Mouse (Mus musculus) hindbrain, embryonic 16.5 days (tissue): ENCODE data around the gene Ghr. TPM values are rescaled to one million over a fixed set of nuclear protein-coding genes. Genes with fewer than 3 reads are reported as not detected.

Source experiments
- ATAC-seq: fragments of 200-750 bp; cut with Nextera tagmentation; 2 replicates; pipeline ENCODE4 v1.8.0; 2017; ENCODE audit warnings: moderate TSS enrichment, moderate library complexity
- H3K27ac ChIP-seq: fragments of 300-500 bp; sonication (generic); 2 replicates; pipeline ENCODE4 v1.5.1; 2014; ENCODE audit warnings: low read depth, mild to moderate bottlenecking, control low read depth, low read length, moderate library complexity
- H3K27me3 ChIP-seq: fragments of 300-500 bp; sonication (generic); replicated peaks from 2 replicates; pipeline ENCODE4 v1.6.1; 2014; ENCODE audit warnings: low read length; ENCODE audit not compliant: control insufficient read depth, insufficient read depth
- H3K36me3 ChIP-seq: fragments of 300-500 bp; sonication (generic); 2 replicates; pipeline ENCODE4 v1.6.1; 2014; ENCODE audit warnings: mild to moderate bottlenecking, low read length, moderate library complexity, mixed read lengths; ENCODE audit not compliant: control insufficient read depth, insufficient read depth
- H3K4me1 ChIP-seq: fragments of 300-500 bp; sonication (generic); 2 replicates; pipeline ENCODE4 v1.6.1; 2014; ENCODE audit warnings: low read depth, low read length; ENCODE audit not compliant: control insufficient read depth, insufficient read depth
- H3K4me2 ChIP-seq: fragments of 300-500 bp; sonication (generic); 2 replicates; pipeline ENCODE4 v1.6.1; 2014; ENCODE audit warnings: mild to moderate bottlenecking, low read length, control low read depth, moderate library complexity
- H3K4me3 ChIP-seq: fragments of 300-500 bp; sonication (generic); 2 replicates; pipeline ENCODE4 v1.5.1; 2014; ENCODE audit warnings: mild to moderate bottlenecking, low read length, control low read depth, moderate library complexity
- H3K9ac ChIP-seq: fragments of 300-500 bp; sonication (generic); 2 replicates; pipeline ENCODE4 v1.6.1; 2014; ENCODE audit warnings: low read depth, mild to moderate bottlenecking, control low read depth, low read length, moderate library complexity
- H3K9me3 ChIP-seq: fragments of 300-500 bp; sonication (generic); 2 replicates; pipeline ENCODE4 v1.6.1; 2014; ENCODE audit warnings: mild to moderate bottlenecking, low read length, moderate library complexity; ENCODE audit not compliant: control insufficient read depth
- WGBS: fragments of 180-500 bp; shearing (Covaris S2); extraction: QIAGEN DNeasy Blood & Tissue Kit; methylation state at CpG from one replicate; pipeline ENCODE4 v1.1.7; 2014; 5-methylcytosine and 5-hydroxymethylcytosine counted together
- polyA plus RNA-seq: library from polyadenylated mRNA; unstranded; fragments of >200 nt; fragmentation: Nextera tagmentation; extraction: Ambion mirVana; gene quantifications from 2 replicates; pipeline ENCODE4 v1.2.1, GENCODE M21; 2015

Gene Ghr
- polyA plus RNA-seq, 1 experiment from 2014 or later: 10.0 TPM

DNA sequence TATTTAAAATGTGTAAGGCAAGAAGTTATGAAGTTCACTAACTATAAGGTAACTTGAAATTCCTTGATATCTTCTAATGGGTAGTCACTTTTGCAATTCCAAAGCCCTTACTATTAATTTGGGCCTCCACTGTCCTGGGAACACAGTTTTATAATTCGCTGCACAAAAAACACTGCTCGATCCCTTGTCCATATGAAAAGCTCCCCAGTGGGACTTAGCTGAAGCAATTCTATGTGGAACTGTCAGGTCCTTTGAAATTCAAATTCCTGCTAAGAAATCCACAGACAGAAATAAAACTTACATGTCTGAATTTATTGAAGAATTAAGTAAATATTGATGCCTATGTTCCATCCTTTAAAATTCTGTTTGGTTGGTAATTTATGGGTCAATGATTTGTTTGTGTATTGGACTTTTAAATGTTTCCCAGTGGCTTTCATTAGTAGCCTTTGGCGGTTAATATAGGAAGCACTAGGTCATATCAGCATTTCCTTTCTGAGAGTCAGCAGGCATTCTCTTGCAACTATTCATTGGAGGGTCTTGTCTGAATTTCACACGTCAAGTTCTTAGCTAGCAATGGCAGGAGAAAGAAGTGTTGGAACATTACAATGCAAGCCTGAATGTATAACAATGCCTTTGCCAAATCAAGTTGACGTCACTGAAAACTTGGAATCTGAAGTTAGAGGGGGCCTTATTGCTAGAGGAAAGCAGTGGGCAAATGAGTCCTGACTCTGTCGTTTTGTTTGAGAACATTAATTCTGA, 233.8 kb downstream of the Ghr start:
- no peak overlapping the region for H3K27ac ChIP-seq
- WGBS: 26% methylated on average over 6 of the region's 6 CpGs
- H3K4me2 ChIP-seq: no peak overlapping the region
- H3K4me3 ChIP-seq: no peak overlapping the region
- no peaks in the 10 kb centered on the region for H3K4me1 ChIP-seq
- no peaks in the 10 kb centered on the region for H3K9me3 ChIP-seq
- H3K36me3 ChIP-seq: no peaks in the 10 kb centered on the region
- no peaks in the 10 kb centered on the region for H3K27me3 ChIP-seq
- ATAC-seq: no peak
- no peak overlapping the region for H3K9ac ChIP-seq

- no peak for ATAC-seq
- H3K4me3 ChIP-seq: no peak overlapping the region
- 89% methylated on average over 3 of the region's 3 CpGs for WGBS
Observed at GRCm38 (mm10) chr15:3346682-3347081, 236.6 kb downstream of the Ghr start.

GRCm38 (mm10) chr15:3344555-3344954, 238.7 kb downstream of the Ghr start:
- Histone ChIP-seq H3K4me1 (no peaks in the 10 kb centered on the region), H3K27ac (no peak overlapping the region), H3K4me2 (no peak overlapping the region), H3K9ac (no peak overlapping the region), H3K4me3 (no peak overlapping the region), H3K9me3 (no peaks in the 10 kb centered on the region), H3K36me3 (no peaks in the 10 kb centered on the region), H3K27me3 (no peaks in the 10 kb centered on the region)
- WGBS: 65% methylated on average over 4 of the region's 4 CpGs
- ATAC-seq: peak; percentile 90

More at GRCm38 (mm10) chr15:3346682-3347081, 236.6 kb downstream of the Ghr start:
- no peaks in the 10 kb centered on the region for H3K4me1 ChIP-seq
- no peak overlapping the region for H3K9ac ChIP-seq
- no peaks in the 10 kb centered on the region for H3K36me3 ChIP-seq
- no peak overlapping the region for H3K27ac ChIP-seq
- H3K9me3 ChIP-seq: no peaks in the 10 kb centered on the region
- H3K27me3 ChIP-seq: no peaks in the 10 kb centered on the region
- H3K4me2 ChIP-seq: no peak overlapping the region

GRCm38 (mm10) chr15:3341806-3342582, 241.3 kb downstream of the Ghr start:
- Histone ChIP-seq H3K4me2 (no peak overlapping the region), H3K27me3 (no peaks in the 10 kb centered on the region), H3K27ac (no peak overlapping the region), H3K9ac (no peak overlapping the region), H3K36me3 (no peaks in the 10 kb centered on the region), H3K4me3 (no peak overlapping the region), H3K4me1 (no peaks in the 10 kb centered on the region), H3K9me3 (peaks cover 2% of the 10 kb centered on the region; the same call in 1 of the 2 replicates)
- WGBS: 74% methylated on average over 4 of the region's 4 CpGs
- peak; percentile 47 for ATAC-seq

GRCm38 (mm10) chr15:3339847-3340246, 243.4 kb downstream of the Ghr start:
- peaks cover 2% of the 10 kb centered on the region; the same call in 1 of the 2 replicates for H3K9me3 ChIP-seq
- no peak for ATAC-seq
- no peaks in the 10 kb centered on the region for H3K4me1 ChIP-seq
- H3K4me2 ChIP-seq: no peak overlapping the region
- no peak overlapping the region for H3K9ac ChIP-seq
- H3K4me3 ChIP-seq: no peak overlapping the region
- H3K27ac ChIP-seq: no peak overlapping the region
- WGBS: 85% methylated on average over 3 of the region's 3 CpGs
- no peaks in the 10 kb centered on the region for H3K27me3 ChIP-seq
- no peaks in the 10 kb centered on the region for H3K36me3 ChIP-seq

DNA sequence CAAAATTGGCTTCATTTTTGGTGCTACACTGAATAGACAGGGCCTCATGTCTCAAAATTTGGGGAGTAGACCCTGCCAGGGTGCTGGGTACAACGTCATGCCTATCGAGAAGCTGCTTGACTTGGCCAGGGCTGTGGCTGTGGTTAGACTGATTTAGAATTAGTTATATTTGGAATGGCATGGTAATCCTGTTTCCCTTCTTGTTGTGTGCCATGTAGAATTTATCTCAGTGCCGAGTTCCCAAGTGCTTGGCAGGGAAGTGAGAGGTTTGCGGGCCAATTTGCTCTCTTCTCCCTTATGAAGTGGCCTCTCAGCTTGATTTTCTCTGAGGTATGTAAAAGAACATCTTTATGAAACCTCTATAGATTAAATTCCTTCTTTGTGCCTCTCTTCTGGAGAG, 250.8 kb downstream of the Ghr start:
- Histone ChIP-seq H3K4me2 (no peak overlapping the region), H3K9me3 (peaks cover 2% of the 10 kb centered on the region; the same call in 1 of the 2 replicates), H3K4me3 (no peak overlapping the region), H3K9ac (no peak overlapping the region), H3K27ac (no peak overlapping the region), H3K4me1 (no peaks in the 10 kb centered on the region), H3K36me3 (no peaks in the 10 kb centered on the region), H3K27me3 (no peaks in the 10 kb centered on the region)
- no peak for ATAC-seq
- 93% methylated on average over 4 of the region's 4 CpGs for WGBS

DNA sequence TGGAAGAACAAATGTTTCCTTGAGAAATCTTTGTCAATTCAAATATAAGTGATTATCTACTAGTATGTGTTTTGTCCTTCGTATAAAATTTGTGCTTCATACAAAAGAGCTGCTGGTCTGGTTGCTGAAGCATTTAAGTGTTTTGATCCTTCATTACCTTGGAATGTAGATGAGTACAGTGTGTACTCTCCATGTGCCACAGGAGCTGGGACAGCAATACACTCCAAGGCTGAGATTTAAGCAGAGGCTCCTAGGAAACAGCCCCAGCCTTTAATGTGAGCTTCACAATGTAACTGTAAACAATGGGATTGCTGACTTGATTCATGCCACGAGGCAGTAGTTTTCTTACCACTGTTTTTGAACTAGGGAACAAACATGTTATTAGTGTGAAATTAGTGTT, 251.5 kb downstream of the Ghr start:
- H3K27ac ChIP-seq: no peak overlapping the region
- WGBS: 62% methylated on average over 2 of the region's 2 CpGs
- no peaks in the 10 kb centered on the region for H3K36me3 ChIP-seq
- no peaks in the 10 kb centered on the region for H3K27me3 ChIP-seq
- H3K4me1 ChIP-seq: no peaks in the 10 kb centered on the region
- no peak overlapping the region for H3K4me3 ChIP-seq
- no peak overlapping the region for H3K9ac ChIP-seq
- no peak for ATAC-seq
- no peaks in the 10 kb centered on the region for H3K9me3 ChIP-seq
- no peak overlapping the region for H3K4me2 ChIP-seq

DNA sequence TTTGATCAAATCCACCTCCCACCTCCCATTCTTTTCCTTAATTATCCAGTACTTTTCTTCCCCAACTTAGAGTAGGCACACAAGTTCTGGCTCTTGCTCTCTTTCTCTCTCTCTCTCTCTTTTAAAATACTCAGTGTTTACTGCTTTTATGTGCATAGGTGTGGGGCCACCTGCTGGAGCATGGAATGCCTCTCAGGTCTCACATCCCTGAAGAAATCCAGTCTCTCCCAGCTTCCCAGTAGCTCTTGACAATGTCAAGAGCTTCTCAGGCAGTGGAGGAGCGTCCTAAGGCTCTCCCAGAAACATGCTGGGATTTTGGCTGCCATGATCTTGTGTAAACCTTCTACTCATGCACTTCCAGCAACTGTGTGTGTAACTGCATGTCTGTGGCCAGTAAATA, 253.0 kb downstream of the Ghr start:
- no peaks in the 10 kb centered on the region for H3K36me3 ChIP-seq
- H3K9ac ChIP-seq: no peak overlapping the region
- 70% methylated on average over 1 of the region's 1 CpGs for WGBS
- H3K9me3 ChIP-seq: no peaks in the 10 kb centered on the region
- no peak overlapping the region for H3K27ac ChIP-seq
- ATAC-seq: no peak
- H3K4me2 ChIP-seq: no peak overlapping the region
- no peaks in the 10 kb centered on the region for H3K27me3 ChIP-seq
- H3K4me1 ChIP-seq: no peaks in the 10 kb centered on the region
- H3K4me3 ChIP-seq: no peak overlapping the region

DNA sequence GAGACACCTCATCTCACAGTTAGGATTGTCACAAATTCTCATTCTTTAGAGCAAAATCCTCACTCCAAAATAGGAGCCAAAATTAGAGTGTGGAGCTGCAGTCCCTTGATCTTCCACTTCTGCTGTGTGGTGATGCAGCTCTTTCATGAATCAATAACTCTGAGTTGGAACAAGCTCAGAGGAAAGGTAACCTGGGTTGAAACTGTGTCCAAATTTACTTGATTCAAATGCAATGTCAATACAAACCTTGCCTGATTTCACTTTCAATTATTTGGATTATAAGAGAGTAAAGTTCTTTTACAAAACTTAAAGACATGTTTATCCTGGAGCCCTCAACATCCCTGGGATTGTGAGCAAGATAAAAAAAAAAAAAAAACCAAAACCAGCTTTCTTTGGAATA, 260.3 kb downstream of the Ghr start:
- H3K4me1 ChIP-seq: no peaks in the 10 kb centered on the region
- no peaks in the 10 kb centered on the region for H3K27me3 ChIP-seq
- no peaks in the 10 kb centered on the region for H3K36me3 ChIP-seq
- H3K4me2 ChIP-seq: no peak overlapping the region
- no peak overlapping the region for H3K4me3 ChIP-seq
- no peak overlapping the region for H3K27ac ChIP-seq
- no peak overlapping the region for H3K9ac ChIP-seq
- H3K9me3 ChIP-seq: no peaks in the 10 kb centered on the region
- no peak for ATAC-seq
